Mouse (Mus musculus) urinary bladder, postnatal 14 days (tissue): ENCODE results near the gene Slamf1.
A peak's percentile ranks its signal among the peaks of the same experiment; 100 is the strongest.

Experiments
- DNase-seq: peaks from one replicate; pipeline ENCODE4 v3.0.0; 2021; ENCODE audit warnings: low spot score

The Slamf1 gene

DNA sequence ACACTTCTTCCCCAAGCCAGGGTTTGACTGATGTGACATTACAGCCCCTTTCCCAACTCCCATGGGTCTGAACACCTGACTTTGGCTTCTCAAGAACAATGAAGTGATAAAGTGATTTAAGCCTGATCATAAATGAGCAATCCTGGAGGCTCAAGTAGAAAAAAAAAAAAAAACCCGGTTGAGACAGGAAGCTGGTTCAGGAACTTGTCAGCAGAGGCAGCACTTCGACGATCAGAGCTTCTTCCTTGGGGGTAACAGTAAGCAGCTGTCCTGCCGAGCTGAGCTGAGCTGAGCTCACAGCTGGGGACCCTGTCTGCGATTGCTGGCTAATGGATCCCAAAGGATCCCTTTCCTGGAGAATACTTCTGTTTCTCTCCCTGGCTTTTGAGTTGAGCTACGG is at the start of gene Slamf1:
Slamf1 (plus strand) TSS at position 230 of the 400 bp plus-strand sequence.
- DNase-seq: no peak

DNA sequence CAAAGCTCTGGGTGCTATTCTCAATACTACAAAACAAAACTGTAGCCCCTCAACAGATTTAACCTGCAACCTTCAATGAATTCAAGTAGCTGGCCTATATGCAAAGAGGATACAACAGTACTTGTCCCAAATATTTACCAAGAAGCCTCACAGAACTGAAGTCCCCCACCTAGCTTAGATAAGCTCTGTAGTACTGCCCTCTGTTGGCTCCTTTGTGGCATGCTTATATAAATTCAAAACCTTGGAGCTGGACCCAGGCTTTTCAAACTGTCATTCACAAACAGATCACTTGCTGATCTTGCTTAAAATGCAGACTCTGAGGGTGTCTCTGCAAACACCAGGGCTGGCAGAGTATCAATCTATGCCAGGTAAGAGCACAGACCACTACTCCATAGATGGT is 35.7 kb upstream of the Slamf1 start:
- no peak for DNase-seq

- no peak for DNase-seq
Observed at GRCm38 (mm10) chr1:171734898-171735297, 32.0 kb upstream of the Slamf1 start.

- DNase-seq: no peak
Observed at GRCm38 (mm10) chr1:171748127-171748969, 18.6 kb upstream of the Slamf1 start.

DNA sequence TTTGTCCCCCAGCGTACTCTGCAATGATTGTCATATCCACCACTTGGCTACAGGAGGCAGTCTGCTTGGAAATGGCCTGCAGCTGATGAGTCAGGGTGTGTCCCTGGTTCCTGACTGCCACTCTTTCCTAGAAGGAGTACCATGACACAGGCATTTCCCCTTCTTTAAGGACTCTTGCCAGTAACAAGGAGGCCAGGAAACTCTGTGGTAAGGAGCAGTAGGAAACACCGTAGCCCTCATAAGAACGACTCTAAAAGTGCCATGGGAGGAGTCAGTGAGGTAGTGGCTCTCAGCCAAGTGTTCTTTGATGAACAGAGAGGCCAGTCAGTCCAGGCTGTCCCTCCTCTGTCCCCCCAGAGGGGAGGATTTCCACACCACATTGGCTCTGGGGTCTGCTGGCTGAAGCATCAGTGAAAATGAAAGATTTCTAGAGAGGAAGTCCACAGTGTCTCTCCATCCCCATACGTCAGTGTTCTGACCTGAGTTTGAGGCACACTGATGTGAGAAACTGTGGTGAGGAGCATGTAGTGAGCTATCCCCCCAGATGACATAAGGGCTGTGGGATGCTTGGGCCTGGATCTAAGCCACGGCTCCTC is 5.0 kb upstream of the Slamf1 start:
- no peak for DNase-seq

- DNase-seq: no peak
Observed at GRCm38 (mm10) chr1:171770996-171771395, 4.1 kb downstream of the Slamf1 start.

GRCm38 (mm10) chr1:171772121-171772735 is 5.3 kb downstream of the Slamf1 start:
- DNase-seq: no peak

- DNase-seq: no peak
Observed at GRCm38 (mm10) chr1:171773232-171773989, 6.5 kb downstream of the Slamf1 start.

- DNase-seq: no peak
Observed at GRCm38 (mm10) chr1:171774266-171774665, 7.3 kb downstream of the Slamf1 start.

GRCm38 (mm10) chr1:171774678-171775077 is 7.8 kb downstream of the Slamf1 start:
- DNase-seq: no peak

DNA sequence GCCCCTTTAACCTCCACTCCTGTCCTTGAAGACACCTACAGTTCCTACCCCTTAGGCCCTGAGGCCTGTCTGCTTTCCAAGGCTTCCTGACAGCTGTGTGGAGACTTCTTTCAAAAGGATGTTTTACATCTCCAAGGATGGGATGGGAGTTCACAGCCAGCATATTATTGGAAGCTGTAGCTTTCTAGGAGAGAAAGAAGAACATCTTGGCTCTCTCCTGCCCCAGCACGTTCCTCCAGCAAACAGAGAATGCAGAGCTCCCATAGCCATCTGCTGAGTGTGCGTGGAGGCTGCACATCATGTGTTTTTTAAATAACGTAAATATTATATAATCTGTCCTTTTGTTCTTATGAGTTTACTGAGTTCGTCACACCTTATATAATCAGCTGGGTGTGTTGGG is 8.9 kb downstream of the Slamf1 start:
- DNase-seq: no peak

GRCm38 (mm10) chr1:171777026-171777425 is 10.1 kb downstream of the Slamf1 start:
- no peak for DNase-seq

DNA sequence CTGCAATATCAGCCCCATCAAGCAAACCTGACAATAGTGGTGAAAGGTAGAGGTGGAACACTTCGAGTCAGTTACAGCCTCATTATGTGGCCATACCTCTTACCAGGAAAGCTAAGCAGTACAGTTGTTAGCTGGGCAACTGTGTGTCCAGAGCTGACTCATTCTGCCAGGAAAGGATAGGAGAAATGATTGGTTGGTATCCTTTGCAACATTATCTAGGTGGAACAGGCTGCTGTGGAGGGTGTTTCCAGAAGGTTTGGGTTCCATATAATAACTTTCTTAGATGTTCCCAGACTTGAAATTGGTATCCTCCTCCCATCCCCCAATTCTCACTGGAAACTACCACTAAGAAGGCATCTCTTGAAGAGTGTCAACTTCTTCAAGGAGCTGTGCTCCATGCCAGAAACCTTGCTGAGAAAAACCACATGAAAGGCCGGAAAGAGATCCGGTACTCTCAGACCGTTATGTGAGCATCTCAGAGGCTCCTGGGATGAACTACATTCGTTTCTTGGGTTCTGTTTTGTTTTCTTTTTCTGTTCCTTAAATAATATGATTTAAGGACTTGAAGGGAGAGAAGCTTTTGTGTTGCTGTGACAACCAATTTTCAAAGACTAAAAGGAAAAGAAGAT is 15.5 kb downstream of the Slamf1 start:
- DNase-seq: no peak

DNA sequence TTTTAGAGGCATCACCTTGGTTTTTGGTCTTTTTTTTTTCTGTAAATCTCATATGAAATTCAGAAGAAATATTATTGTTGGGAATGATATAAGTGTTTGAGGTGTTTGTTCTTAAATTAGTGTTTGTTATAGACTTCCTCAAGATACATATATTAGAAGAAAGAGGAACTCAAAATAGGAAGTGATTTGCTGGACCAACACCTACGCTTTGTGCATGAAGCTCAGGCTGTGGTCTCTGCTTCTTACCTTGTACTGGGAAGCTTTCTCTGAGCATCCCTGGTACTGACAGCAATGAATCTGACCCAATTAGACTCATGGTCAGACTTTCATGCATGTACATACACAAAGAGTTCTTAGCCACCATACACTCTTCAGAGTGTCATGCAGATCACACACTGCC is 18.9 kb downstream of the Slamf1 start:
- no peak for DNase-seq

DNA sequence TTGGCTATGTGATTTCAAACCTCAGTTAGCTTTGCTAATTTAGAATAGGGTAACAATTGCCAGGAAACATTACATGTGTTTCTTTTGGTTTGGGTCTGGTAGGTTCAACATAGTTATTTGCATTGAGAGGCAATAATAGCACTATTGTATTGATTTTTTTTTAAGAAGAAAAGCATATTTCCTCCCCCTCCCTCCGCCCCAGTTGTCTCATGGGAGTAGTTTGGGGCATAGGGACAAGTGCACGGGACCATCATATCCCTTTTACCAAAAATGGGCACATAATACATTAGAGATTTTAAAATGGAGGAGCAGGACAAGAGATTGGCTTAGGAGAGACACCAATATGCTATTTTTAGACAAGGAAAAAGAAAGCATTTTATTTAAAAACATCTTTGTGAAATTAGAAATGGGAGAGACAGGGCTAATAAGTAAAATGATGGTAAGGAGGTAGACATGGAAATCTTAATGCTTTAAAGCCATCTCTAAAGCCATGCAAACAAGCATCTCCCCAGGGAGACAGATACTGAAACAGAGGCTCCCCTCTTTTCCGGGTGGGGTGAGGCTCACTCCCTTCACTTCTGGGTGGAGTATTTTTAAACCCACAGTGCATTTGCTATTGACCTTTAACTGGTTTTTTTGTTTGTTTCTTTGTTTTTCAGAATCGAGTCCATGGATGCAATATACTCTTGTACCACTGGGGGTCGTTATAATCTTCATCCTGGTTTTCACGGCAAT is 20.5 kb downstream of the Slamf1 start:
- DNase-seq: no peak

- DNase-seq: peak; percentile 18
Observed at GRCm38 (mm10) chr1:171788461-171789283, 21.7 kb downstream of the Slamf1 start.

DNA sequence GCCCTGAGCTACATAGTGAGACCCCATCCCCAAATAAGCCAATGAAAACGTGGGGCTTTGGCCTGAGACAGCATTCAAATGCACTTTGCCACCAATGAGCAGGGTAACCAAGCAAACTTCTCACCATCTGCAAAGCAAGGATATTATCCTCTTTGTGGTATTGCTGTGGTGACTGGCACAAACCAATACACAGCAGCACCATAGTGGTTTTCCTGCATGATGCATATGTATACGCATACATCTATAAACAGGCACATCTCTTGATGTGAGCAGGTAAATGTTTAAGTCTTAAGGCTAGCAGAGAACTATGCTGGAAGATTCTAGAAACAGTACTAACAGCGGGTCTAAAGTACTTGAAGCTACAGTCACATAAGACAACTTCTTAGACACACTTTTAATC is 22.5 kb downstream of the Slamf1 start:
- DNase-seq: no peak

GRCm38 (mm10) chr1:171791491-171791890 is 24.6 kb downstream of the Slamf1 start:
- DNase-seq: no peak

DNA sequence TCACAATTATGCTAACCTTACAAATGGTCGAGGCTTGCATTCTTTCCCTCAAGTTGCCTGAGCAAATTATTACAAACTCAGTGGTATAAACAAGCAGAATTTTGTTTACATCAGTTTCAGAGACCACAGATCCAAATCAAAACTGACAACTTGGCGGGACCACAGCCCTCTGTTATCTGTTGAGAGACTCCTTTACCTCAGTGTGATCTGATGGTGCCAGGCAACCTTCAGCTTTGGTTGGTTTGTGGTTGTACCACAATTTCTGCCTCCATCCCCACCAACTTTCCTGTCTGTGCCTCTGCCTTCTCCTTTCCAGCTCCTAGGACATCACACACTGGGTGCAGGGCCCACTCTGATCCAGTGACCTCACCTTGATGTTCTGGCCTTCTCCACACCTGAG is 29.3 kb downstream of the Slamf1 start:
- no peak for DNase-seq

GRCm38 (mm10) chr1:171797840-171798239 is 30.9 kb downstream of the Slamf1 start:
- no peak for DNase-seq
